Mouse (Mus musculus): Measurements from ENCODE around the gene Olfm1.

The Olfm1 gene

DNA sequence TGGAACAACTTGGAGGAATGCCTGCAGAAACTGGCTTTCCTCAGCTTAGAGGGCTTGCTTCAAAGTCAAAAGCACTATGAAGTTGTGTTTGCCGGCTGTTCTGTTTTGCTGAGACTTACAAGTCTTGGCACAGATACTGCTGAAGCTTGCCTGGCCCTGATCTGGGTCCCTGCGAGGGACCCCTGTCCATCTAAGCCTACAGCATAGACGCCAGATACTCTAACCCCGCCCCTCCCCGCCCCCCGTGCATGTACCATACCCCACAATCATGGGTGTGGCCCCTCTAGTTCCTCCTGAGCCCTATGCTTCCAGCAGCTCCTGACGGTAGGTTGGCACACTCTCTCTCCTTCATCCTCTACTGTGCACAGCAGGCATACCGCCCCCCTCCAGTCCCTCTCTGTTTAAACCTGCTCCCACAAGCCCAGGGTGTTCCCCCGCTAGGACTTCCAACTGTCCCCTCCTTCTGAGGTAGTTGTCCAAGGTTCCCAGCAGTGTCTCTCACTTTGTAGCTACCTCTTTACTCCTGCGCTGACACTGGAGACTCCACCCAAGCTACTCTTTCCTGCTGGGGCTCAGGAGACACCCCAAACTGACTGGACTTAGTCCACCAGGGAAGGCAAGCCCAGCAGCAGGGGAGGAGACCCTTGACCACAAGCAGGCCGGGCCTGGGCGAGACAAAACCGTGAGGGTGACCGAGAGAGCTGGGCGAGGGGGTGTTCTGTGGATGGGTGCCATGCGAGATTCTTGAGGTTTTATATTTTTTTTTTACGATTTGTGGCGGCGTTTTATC, 12.1 kb downstream of the Olfm1 start:
- DNase-seq (ENCODE audit: low spot score in 2 of 2): no peak

DNA sequence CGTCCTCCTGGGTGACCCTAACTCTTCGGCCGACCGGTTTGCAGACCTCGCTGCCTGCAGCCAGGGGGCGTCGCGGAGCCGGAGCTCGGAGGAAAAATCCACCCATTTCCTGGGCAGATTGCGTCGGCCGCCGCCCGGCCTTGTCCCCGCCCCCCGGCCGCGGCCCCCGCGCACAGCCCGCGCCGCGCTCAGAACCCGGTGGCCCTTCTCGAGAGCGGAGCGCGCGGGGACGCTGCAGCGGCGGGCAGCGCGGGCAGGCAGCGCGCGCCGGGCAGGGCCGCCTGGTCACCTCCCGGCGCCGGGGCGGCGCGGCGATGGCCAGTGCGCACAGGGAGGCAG, 12.6 kb downstream of the Olfm1 start:
- DNase-seq (ENCODE audit: low spot score in 2 of 2): peak; percentile 89 to 92

DNA sequence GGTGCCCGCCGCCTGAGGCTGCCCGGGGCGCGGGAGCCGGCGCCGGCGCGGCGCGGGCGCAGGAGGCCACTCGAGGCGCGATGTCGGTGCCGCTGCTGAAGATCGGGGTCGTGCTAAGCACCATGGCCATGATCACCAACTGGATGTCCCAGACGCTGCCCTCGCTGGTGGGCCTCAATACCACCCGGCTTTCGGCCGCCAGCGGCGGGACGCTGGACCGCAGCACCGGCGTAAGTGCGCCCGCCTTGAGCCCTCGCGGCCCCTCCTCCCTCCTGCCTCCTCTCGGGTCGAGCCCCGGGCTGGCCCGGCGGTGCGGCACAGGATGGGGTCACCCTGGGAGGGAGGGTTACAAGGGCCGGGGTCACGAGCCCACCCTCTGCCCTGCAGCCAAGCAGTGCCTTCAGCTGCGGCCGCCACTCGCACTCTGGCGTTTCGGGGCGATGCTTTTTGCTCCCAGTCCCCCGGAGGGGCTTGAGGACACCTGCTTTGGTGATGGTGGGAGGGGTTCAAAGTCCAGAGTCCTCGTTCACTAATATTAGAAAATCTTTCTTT, 13.2 kb downstream of the Olfm1 start:
- DNase-seq (ENCODE audit: low spot score in 2 of 2): no peak

DNA sequence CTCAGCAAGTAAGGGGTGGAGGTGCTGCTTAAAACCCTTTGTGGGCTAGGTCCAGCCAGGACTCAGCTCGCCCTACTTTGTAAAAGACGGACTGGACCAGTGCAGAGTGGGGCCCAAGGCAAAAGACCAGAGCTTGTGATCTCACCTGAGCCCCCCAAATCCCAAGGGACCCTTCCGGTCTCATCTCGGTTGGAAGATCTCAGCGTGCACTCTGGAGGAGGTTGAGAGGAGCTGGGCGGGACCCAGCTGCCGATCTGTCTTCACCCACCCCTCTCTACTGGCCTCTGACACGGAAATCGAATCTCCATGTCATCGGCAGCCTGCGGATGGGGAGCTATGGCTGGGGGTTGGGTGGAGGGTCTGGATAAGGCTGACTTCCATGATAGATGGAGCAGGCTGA, 13.7 kb downstream of the Olfm1 start:
- no peak for DNase-seq (ENCODE audit: low spot score in 2 of 2)

DNA sequence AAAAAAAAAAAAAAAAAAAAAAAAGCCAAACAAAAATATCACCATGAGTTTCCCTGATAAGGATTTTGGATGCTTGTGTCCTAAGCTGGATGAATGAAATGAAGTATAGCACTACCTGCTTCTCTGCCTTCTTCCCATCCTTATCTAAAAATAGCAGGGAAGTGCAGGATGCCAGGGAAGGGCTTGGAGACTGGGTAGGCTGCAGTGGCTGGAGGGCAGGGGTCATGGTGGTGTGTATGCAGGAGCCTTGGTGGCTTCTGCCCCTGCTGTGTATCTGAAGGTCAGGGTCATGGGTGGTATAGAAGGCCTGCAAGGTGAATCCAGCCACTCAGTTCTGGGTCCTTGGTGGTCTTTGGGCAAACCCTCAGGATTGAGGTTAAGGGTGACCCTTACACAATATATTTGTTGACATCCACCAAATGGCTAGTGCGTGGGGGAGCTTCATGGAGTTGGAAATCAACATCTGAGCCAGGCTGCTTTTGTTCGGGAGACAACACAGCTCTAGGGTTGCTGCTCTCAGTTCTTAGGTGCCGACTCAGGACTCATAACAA, 14.5 kb downstream of the Olfm1 start:
- DNase-seq (ENCODE audit: low spot score in 2 of 2): no peak

DNA sequence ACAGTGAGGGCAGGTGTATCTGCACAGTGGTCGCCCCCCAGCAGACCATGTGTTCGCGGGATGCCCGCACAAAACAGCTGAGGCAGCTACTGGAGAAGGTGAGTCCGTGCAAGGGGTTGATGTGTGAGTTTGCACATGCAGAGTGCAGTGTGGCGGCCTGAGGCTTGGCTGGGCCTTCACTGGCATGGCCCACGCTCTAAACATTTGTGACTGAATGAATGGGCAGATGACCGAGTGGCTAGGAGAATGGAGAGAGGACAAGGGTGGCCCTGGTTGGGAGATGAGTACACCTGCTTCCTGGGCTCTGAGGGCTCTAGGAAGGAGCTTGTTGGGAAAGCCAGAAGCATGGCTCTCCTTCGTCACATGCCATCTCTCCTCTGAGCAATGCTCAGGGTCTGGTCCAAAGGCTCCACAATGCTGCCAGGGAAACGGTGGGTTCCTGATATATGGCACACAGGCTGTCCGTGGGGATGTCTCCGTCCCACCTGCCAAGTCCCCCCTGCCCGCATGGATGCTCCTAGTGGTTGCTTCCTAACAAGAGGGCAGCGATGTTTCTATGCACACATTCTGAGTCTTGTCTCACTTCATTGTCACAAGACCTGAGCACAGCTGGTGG, 15.4 kb downstream of the Olfm1 start:
- no peak for DNase-seq (ENCODE audit: low spot score in 2 of 2)

DNA sequence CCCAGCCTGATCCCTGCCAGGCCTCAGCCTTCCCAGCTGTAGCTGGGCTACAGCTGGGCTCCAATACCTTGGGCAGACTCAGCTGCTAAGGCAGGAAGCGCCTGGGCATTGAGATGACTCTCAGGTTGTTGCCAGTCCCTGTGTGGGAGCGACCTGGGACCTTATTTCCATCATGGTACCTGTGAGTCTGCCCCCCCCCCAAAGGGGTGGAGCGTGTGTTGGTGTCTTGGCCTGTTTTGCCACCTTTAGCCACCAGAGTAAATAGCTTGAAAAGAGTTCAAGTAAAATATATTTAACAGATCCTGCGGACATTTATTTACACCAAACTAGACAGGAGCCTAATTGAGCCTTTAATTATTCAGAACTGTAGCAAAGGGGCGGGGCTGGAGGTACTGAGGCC, 16.4 kb downstream of the Olfm1 start:
- no peak for DNase-seq (ENCODE audit: low spot score in 2 of 2)

DNA sequence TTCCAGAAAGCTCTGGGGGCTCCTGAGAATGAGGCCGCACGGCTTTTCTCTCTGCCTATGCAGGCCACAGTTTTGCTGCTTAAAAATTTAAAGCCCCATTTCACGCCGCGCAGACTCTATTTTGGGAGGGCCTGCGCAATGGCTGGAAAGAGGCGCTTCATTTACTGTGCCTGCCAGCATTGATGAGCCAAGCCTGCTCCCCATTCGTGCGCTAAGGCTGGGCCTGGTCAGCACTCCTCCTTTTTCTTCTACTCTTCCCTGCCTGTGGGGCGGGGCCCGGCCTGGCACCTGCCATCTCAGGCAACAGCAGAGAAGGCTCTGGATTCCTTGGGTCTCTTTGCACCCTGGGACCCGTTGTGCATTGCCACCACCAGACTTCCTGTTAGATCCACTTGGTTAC, 16.9 kb downstream of the Olfm1 start:
- DNase-seq (ENCODE audit: low spot score in 2 of 2): no peak

DNA sequence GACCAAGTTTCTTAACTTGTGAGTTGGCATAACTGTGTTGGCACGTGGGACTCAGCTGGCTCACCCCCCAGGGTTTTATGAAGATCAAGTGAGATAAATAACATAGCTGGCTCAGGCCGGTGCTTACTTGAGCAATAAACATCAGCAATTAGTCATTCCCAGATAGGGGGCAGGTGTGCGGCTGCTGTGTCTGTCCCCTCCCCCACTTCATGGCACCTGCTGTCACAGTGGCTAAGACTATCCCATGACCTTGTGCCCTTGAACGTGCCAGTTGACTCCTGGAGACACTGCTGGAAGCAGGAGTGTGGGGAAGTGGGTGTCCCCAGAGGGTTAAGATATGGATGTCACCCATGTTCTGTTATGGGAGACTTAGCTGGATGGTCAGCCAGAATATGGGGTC, 17.5 kb downstream of the Olfm1 start:
- no peak for DNase-seq (ENCODE audit: low spot score in 2 of 2)

DNA sequence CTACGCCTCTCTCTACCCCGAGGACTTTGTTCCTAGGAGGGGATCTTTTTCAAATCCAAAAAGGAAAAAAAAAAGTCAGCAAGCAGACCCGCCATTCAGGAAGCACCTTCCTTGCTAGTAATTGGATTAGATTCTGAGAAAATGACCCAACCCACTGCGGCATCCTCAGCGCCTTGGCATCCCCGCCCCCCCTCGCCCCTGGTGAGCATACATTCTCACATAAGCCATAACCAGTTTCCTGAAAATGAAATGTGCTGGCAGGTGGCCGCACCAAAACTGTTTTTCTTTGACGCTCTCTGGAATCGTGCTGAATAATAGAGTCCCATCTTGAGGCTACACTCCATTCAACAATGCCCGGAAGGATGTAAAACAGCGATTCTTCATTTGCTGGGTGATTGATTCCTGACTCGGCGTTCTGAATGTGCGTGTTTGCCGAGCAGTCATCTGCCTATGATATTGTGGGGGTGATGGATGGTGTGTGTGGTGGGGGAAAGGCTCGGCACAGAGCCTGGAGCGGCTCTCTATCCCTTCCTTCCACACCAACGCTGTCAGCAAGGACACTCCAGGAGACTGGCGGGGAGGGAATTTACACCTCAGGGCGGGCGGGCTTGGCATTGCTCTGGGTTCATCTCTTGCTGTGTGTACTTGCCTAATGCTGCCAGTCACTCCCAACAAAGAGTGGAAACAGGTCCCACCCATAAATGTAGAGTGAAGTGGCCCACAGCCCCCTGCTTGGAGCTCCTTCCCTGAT, 18.9 kb downstream of the Olfm1 start:
- DNase-seq (ENCODE audit: low spot score in 2 of 2): no peak

DNA sequence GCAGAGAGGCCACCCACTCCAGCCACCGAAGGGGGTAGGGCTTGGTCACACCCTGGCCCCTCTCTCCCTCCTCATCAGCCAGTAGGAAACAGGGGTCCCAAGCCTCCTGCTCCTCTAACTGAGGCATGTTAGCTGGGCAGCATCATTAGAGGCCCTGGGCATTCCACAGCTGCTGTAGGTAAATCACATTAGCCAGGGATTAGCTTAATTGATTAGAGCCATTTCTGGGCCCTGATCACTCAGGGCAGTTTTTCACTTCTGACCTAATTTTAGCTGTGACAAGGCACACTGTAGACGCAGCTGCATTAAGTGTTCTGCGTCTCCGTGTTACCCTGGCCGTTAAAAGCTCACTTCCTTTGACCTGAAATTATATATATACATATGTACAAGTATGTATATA, 20.1 kb downstream of the Olfm1 start:
- DNase-seq (ENCODE audit: low spot score in 2 of 2): no peak

DNA sequence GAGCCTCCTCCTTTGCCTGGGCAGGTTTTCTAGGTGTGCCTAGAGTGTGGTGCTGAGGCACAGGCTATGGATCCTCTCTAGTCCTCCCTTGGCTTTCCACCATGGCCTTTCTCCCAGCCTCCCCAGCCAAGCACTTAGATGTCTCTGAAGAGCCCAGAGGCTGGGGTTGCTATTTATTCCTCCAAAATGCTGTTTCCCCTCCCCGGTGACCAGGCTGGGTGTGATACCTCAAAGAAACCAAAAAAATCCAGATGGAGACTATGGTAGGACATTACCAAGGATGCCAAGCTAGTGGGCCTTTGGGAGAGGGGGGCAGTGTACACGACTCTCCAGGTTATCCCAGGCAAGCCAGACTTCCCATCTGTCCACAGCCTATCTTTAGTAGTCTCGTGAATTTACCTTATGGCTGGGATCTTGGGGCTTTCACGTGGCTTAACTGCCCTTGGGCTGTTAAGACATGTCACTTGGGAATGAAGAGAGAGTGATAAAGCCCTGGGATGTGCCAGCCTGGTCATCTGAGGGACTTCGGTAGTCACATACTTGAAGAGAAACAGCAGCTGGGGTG, 23.5 kb downstream of the Olfm1 start:
- no peak for DNase-seq (ENCODE audit: low spot score in 2 of 2)

DNA sequence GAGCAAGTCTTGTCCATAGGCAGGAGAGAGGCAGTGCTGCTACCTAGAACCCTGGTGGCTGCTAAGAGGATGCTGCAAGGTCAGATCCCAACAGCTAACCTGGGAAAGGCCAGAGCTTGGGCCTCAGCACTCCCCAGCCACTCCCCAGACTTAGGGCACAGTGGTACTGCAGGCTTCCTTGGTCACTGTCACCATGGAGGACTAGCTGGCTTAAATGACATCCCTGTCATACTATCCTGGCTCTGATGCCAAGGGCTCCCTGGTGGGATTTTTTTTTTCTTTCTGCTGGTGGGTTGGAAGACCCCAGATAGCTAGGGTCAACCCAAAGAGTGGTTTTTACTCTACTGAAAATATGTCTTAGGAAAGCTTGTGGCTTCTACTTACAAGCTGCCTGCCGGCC, 25.0 kb downstream of the Olfm1 start:
- no peak for DNase-seq (ENCODE audit: low spot score in 2 of 2)

DNA sequence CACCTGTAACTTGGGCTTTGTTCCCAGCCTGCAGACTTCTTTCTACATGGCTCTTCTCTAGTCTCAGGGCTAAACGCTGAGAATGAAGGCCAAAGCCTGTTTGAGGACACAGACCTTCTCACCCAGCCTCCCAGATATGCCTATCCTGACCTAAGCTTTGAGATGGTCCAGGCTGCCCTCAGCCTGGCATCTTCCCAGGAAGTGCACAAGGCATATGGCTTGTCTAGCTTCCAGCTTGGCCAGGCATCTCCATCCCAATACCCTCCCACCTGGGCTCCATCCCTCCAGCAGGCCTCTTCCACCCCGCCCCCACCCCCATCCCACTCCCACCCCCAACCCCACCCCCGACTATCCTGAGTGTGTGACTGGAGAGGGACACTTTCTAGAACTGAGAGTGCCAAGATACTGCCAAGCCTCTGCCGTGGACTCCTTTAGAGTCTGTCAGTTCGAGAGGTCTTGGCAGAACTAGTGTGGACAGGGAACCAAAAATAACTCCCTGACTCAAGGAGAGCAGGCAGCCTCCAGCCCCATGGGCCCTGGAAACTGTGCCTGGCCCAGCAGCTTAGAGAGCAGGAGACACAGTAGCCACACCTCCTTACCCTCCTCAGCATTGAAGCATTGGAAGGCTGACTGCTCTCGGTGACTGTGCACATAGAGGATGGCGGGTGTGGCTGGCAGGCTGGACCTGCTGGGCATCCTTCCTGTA, 26.0 kb downstream of the Olfm1 start:
- DNase-seq (ENCODE audit: low spot score in 2 of 2): no peak

DNA sequence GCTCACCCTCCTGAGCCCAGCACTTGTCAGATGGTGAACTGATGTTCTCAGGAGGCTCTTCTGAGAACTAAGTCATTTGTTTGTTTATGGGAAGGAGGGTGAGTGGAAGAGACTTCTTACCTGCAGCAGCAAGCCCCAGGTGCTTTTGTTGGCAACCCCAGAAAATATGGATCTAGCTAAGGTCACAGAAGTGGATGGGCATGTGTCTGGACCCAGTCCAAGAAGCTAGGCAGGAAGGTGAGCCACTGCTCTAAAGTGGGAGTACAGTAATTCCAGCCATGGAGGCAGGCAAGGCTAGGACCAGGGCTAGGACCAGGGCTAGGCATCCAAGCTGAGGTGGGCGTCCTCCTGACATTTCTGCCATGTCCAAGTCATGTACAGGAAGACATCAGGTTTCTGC, 26.8 kb downstream of the Olfm1 start:
- DNase-seq (ENCODE audit: low spot score in 2 of 2): no peak

DNA sequence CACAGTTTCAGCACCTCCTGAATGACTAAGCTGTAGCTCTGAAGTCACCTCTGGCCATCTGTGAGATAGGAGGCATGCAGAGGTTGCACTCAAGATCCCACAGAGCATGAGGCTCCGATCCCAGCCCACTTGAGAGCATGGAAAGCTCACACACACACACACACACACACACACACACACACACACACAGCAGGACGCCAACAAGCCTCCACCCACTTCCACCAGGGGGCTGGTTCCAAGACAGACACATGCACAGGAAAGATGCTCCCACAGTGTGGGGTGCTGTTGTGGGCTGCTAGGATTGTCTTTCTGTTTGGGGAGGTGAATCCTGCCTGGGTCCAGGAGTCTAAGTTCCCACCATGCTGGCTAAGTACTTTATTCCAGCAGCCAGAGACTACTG, 29.0 kb downstream of the Olfm1 start:
- DNase-seq (ENCODE audit: low spot score in 2 of 2): no peak

DNA sequence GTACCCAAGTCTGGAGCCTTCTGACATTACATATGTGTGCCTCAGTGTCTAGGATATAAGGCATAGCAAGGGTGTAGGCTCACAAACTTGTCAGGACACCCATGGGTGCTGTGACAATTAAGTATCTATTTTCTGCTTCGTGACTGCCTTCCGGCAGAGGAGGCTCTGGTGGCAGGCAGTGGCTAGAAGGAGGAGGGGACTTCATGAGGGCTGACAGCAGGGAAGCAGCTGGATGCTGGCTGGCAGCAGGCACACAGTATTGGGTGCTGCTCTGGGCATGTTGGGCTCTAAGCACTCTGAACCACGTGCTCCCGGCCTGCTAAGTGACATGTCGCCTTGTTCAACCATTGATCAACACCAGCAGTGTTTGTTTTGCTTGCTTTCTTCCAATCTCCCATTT, 32.0 kb downstream of the Olfm1 start:
- DNase-seq (ENCODE audit: low spot score in 2 of 2): no peak

DNA sequence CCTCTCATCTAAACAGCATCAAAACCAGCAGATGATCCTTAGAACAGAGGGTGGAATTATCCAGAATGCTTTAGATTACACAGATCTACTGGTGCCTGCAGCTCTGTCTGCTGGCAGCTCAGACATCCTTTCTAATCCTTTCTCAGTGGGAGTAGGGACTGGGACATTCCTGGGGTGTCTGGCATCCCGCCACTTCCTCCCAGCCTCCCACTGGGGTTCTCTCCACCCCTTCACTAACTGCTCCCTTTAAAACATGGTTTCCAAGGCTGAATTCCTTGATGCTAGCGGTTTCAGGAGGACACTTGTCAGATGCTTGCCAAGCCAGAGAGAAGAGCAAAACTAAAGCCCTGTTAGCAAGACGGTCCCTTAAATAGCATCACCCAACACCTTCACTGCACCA, 33.1 kb downstream of the Olfm1 start:
- no peak for DNase-seq (ENCODE audit: low spot score in 2 of 2)

DNA sequence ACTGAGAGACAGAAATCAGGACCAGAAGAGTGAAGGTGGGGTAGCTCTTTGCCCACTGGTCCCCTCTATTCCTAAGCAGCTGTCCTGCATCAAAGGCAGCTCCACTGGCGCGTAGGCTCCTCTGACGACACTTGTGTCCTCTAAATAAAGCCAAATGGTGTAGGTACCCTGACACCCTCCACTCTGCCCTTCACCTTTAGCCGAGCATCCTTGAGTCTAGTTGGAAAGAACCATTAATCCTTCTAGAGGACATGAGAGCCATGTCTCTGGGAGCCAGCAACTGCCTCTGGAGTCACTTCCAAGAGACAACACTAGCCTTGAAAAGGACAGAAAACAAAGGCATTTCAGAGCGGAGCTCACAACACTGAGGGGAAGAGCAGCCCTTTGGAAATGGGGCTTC, 34.2 kb downstream of the Olfm1 start:
- no peak for DNase-seq (ENCODE audit: low spot score in 2 of 2)

DNA sequence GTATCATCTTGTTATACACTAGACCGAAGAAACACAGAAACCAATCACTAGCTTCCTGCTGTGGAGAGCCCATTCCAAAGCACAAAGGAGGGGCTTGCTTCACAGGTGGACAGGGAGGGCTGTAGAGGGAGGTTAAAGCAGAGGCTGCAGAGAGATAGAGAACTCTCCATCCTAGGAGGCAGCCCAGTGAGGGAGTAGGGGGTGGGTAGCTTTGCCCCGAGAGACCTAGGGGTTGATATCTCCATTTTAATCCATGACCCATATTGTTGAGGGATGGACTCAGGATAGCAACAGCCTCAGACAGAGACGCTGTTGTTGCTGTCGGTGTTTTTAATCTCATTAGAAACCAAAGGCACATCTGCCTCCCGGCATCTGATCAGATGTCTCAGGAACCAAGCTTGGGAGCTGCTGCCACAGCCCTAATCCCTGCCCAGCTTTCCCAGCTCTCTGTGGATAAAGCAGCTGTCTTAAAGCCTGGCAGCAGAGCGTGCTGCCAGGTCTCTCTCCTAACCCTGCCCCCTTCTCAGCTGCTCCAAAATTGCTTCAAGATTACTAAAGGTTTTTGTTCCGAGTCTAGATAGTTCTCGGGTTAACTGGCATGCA, 34.9 kb downstream of the Olfm1 start:
- DNase-seq (ENCODE audit: low spot score in 2 of 2): no peak

DNA sequence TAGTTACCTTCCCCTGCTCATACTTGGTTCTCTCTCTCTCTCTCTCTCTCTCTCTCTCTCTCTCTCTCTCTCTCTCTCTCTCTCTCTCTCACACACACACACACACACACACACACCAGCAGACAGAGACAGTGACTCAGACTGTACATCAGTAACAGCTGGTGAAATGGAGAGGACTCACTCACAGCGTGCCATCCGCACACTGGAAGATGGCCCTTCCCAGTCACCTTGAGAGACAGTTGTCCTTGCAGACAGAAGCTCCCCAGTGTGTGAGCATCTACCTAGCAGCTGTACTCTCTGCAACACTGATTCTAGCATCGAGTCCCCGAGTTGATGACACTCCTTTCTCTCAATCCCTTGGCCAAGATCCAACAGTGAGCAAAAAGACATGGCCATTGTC, 35.6 kb downstream of the Olfm1 start:
- DNase-seq (ENCODE audit: low spot score in 2 of 2): no peak

Measured in cerebellum, postnatal 4 days (tissue).